Mouse (Mus musculus) thymus, adult 2 months (tissue): Measurements from ENCODE around the gene Ube2e3.

Experiments used
- CTCF ChIP-seq: fragments of 200-500 bp; IDR thresholded peaks from 2 replicates; pipeline ENCODE4 v1.5.1; 2012; ENCODE audit warnings: mild to moderate bottlenecking, control low read depth, low read length, moderate library complexity, borderline replicate concordance; ENCODE audit not compliant: control insufficient read depth, poor library complexity, insufficient read depth; ENCODE audit errors: extremely low read depth
- POLR2A ChIP-seq: fragments of 200-500 bp; IDR thresholded peaks from 2 replicates; pipeline ENCODE4 v1.6.1; 2012; ENCODE audit warnings: mild to moderate bottlenecking, low read length, control low read depth, moderate library complexity; ENCODE audit not compliant: control insufficient read depth, poor library complexity, insufficient read depth; ENCODE audit errors: extremely low read depth

GRCm38 (mm10) chr2:78886446-78886845 is 18.5 kb downstream of the Ube2e3 start:
- no peak for TF ChIP-seq CTCF
- TF ChIP-seq POLR2A = no peak
